Mouse (Mus musculus): ENCODE results near the gene Gm20532. TPM values are rescaled to one million over a fixed set of nuclear protein-coding genes. Genes with fewer than 3 reads are reported as not detected.

Gene Gm20532
- polyA plus RNA-seq, 1 experiment from 2014 or later: not detected

- DNase-seq (peak; percentile 94), ATAC-seq (ENCODE audit: insufficient read depth) (peak; percentile 72)
- no peaks in the 10 kb centered on the region for H3K27me3 ChIP-seq (ENCODE audit: insufficient read depth, low read length)
- H3K4me3 ChIP-seq (ENCODE audit: low read depth, low read length): peak within 1 kb of the TSS; percentile 70
- WGBS: under 1% methylated on average over 70 of the region's 70 CpGs
- no peaks in the 10 kb centered on the region for H3K9me3 ChIP-seq (ENCODE audit: low read depth, low read length)
- H3K27ac ChIP-seq (ENCODE audit: low read depth): no peak within 1 kb of the TSS
- TF ChIP-seq CTCF (IDR thresholded peaks at IDR 0.05; ENCODE audit: low read depth): no peak
- peak within 1 kb of the TSS; percentile 95 for H3K4me2 ChIP-seq
- H3K9ac ChIP-seq: peak within 1 kb of the TSS; percentile 87
- peaks cover 4% of the 10 kb centered on the region; the same call in 1 of the 2 replicates for H3K4me1 ChIP-seq (ENCODE audit: insufficient read depth)
- H3K36me3 ChIP-seq (ENCODE audit: insufficient read depth): no peaks in the 10 kb centered on the region
These were observed 41.7 kb downstream of the Gm20532 start, which contains the start of gene Fam69b for GRCm38 (mm10) chr2:26627921-26628739. Gene Fam69b, plus strand, starts transcription at chr2:26628457.

- peak overlapping the region; percentile 87 for H3K9ac ChIP-seq
- peak overlapping the region; percentile 95 for H3K4me2 ChIP-seq
- H3K9me3 ChIP-seq (ENCODE audit: low read depth, low read length): no peaks in the 10 kb centered on the region
- H3K27ac ChIP-seq (ENCODE audit: low read depth): no peak overlapping the region
- H3K4me1 ChIP-seq (ENCODE audit: insufficient read depth): peaks cover 4% of the 10 kb centered on the region; the same call in 1 of the 2 replicates
- ATAC-seq (ENCODE audit: insufficient read depth) (peak; percentile 38), DNase-seq (peak; percentile 43)
- H3K36me3 ChIP-seq (ENCODE audit: insufficient read depth): 0 out of 2 replicates have a peak, but pooled peaks cover 5% of the 10 kb centered on the region
- no peaks in the 10 kb centered on the region for H3K27me3 ChIP-seq (ENCODE audit: insufficient read depth, low read length)
- TF ChIP-seq CTCF (IDR thresholded peaks at IDR 0.05; ENCODE audit: low read depth): no peak
- WGBS: 22% methylated on average over 5 of the region's 5 CpGs
- peak overlapping the region; percentile 70 for H3K4me3 ChIP-seq (ENCODE audit: low read depth, low read length)
These were observed 42.5 kb downstream of the Gm20532 start for GRCm38 (mm10) chr2:26628792-26629437.

GRCm38 (mm10) chr2:26632541-26633395 lies 46.3 kb downstream of the Gm20532 start:
- no peaks in the 10 kb centered on the region for H3K9me3 ChIP-seq (ENCODE audit: low read depth, low read length)
- no peak overlapping the region for H3K4me2 ChIP-seq
- 76% methylated on average over 16 of the region's 16 CpGs for WGBS
- DNase-seq (no peak), ATAC-seq (ENCODE audit: insufficient read depth) (no peak)
- H3K27me3 ChIP-seq (ENCODE audit: insufficient read depth, low read length): no peaks in the 10 kb centered on the region
- no peak for TF ChIP-seq CTCF (IDR thresholded peaks at IDR 0.05; ENCODE audit: low read depth)
- peaks cover 6% of the 10 kb centered on the region for H3K4me1 ChIP-seq (ENCODE audit: insufficient read depth)
- no peak overlapping the region for H3K9ac ChIP-seq
- peaks cover 39% of the 10 kb centered on the region for H3K36me3 ChIP-seq (ENCODE audit: insufficient read depth)
- H3K4me3 ChIP-seq (ENCODE audit: low read depth, low read length): no peak overlapping the region
- 0 out of 2 replicates have a peak overlapping the region, but pooled peaks have one; percentile 12 for H3K27ac ChIP-seq (ENCODE audit: low read depth)

- no peak overlapping the region for H3K4me3 ChIP-seq (ENCODE audit: low read depth, low read length)
- no peak overlapping the region; the same call in 1 of the 2 replicates for H3K27ac ChIP-seq (ENCODE audit: low read depth)
- H3K9me3 ChIP-seq (ENCODE audit: low read depth, low read length): no peaks in the 10 kb centered on the region
- ATAC-seq (ENCODE audit: insufficient read depth) (no peak), DNase-seq (peak; percentile 15)
- H3K27me3 ChIP-seq (ENCODE audit: insufficient read depth, low read length): no peaks in the 10 kb centered on the region
- H3K4me1 ChIP-seq (ENCODE audit: insufficient read depth): peaks cover 14% of the 10 kb centered on the region
- no peak overlapping the region for H3K4me2 ChIP-seq
- no peak overlapping the region for H3K9ac ChIP-seq
- 59% methylated on average over 4 of the region's 4 CpGs for WGBS
- H3K36me3 ChIP-seq (ENCODE audit: insufficient read depth): peaks cover 50% of the 10 kb centered on the region
- no peak for TF ChIP-seq CTCF (IDR thresholded peaks at IDR 0.05; ENCODE audit: low read depth)
These were observed 47.6 kb downstream of the Gm20532 start for GRCm38 (mm10) chr2:26633953-26634530.

- no peak overlapping the region for H3K4me3 ChIP-seq (ENCODE audit: low read depth, low read length)
- peak; percentile 44 for DNase-seq
- no peak overlapping the region for H3K9ac ChIP-seq
- 53% methylated on average over 12 of the region's 12 CpGs for WGBS
- H3K36me3 ChIP-seq (ENCODE audit: insufficient read depth): peaks cover 50% of the 10 kb centered on the region
- peak overlapping the region; percentile 18; the same call in 1 of the 2 replicates for H3K27ac ChIP-seq (ENCODE audit: low read depth)
- no peak for TF ChIP-seq CTCF (IDR thresholded peaks at IDR 0.05; ENCODE audit: low read depth)
- peaks cover 10% of the 10 kb centered on the region for H3K4me1 ChIP-seq (ENCODE audit: insufficient read depth)
- peak; percentile 23; the same call in 1 of the 2 replicates for ATAC-seq (ENCODE audit: insufficient read depth)
- H3K4me2 ChIP-seq: no peak overlapping the region
- no peaks in the 10 kb centered on the region for H3K9me3 ChIP-seq (ENCODE audit: low read depth, low read length)
- no peaks in the 10 kb centered on the region for H3K27me3 ChIP-seq (ENCODE audit: insufficient read depth, low read length)
These were observed 48.4 kb downstream of the Gm20532 start for GRCm38 (mm10) chr2:26634629-26635488.

Data from lung, embryonic 14.5 days (tissue).